Mouse (Mus musculus) CH12F3 (cell line): ENCODE results near the gene Ppp1r2.
"Not testable (repeated sequence)": the region's sequence is repeated elsewhere in the genome, so short reads cannot be mapped to it uniquely, and the experiment has no call there.

ENCODE experiments used
- in situ Hi-C: fragments of 300-500 bp; cut with MboI; formaldehyde crosslinking; loops from 2 replicates; pipeline ENCODE4 v1.14.3; 2020; ENCODE audit warnings: low sequenced_read_pairs

The Ppp1r2 gene

GRCm38 (mm10) chr16:31274674-31275460, at the start of gene Ppp1r2:
TSS of gene Ppp1r2 (minus strand) at chr16:31275277.
- in situ Hi-C loops, result no loop called here

GRCm38 (mm10) chr16:31321501-31321900, 46.4 kb upstream of the Ppp1r2 start:
- in situ Hi-C loops, result no loop called here

GRCm38 (mm10) chr16:31320954-31321353, 45.9 kb upstream of the Ppp1r2 start:
- in situ Hi-C loops, result no loop called here

- in situ Hi-C loops, result not testable (repeated sequence)
Observed at GRCm38 (mm10) chr16:31319723-31320122, 44.6 kb upstream of the Ppp1r2 start.

GRCm38 (mm10) chr16:31319316-31319715, 44.2 kb upstream of the Ppp1r2 start:
- in situ Hi-C loops, result no loop called here

- in situ Hi-C loops, result no loop called here
Observed at GRCm38 (mm10) chr16:31318418-31318817, 43.3 kb upstream of the Ppp1r2 start.

- in situ Hi-C loops, result not testable (repeated sequence)
Observed at GRCm38 (mm10) chr16:31316246-31317143, 41.4 kb upstream of the Ppp1r2 start.

- in situ Hi-C loops, result no loop called here
Observed at GRCm38 (mm10) chr16:31315294-31315693, 40.2 kb upstream of the Ppp1r2 start.

GRCm38 (mm10) chr16:31314497-31315233, 39.6 kb upstream of the Ppp1r2 start, which contains the start of gene Apod:
TSS of gene Apod (minus strand) at chr16:31314808.
- in situ Hi-C loops, result no loop called here

GRCm38 (mm10) chr16:31313611-31314010, 38.5 kb upstream of the Ppp1r2 start:
- in situ Hi-C loops, result no loop called here

- in situ Hi-C loops, result no loop called here
Observed at GRCm38 (mm10) chr16:31312296-31312695, 37.2 kb upstream of the Ppp1r2 start.

GRCm38 (mm10) chr16:31305199-31305919, 30.3 kb upstream of the Ppp1r2 start:
- in situ Hi-C loops, result no loop called here

- in situ Hi-C loops, result no loop called here
Observed at GRCm38 (mm10) chr16:31303276-31303675, 28.2 kb upstream of the Ppp1r2 start.

- in situ Hi-C loops, result no loop called here
Observed at GRCm38 (mm10) chr16:31300883-31301532, 25.9 kb upstream of the Ppp1r2 start.

GRCm38 (mm10) chr16:31300467-31300866, 25.4 kb upstream of the Ppp1r2 start:
- in situ Hi-C loops, result no loop called here

GRCm38 (mm10) chr16:31299960-31300353, 24.9 kb upstream of the Ppp1r2 start:
- in situ Hi-C loops, result no loop called here

GRCm38 (mm10) chr16:31299164-31299959, 24.3 kb upstream of the Ppp1r2 start:
- in situ Hi-C loops, result no loop called here

GRCm38 (mm10) chr16:31297113-31297512, 22.0 kb upstream of the Ppp1r2 start:
- in situ Hi-C loops, result no loop called here

- in situ Hi-C loops, result no loop called here
Observed at GRCm38 (mm10) chr16:31293761-31294160, 18.7 kb upstream of the Ppp1r2 start.
